Mouse (Mus musculus): ENCODE measurements around the gene Anapc15. TPM values are rescaled to one million over a fixed set of nuclear protein-coding genes. Genes with fewer than 3 reads are reported as not detected.
A peak's percentile ranks its signal among the peaks of the same experiment; 100 is the strongest.

Gene Anapc15
- total RNA-seq, 2 experiments from 2014 or later: 14.2 to 18.6 TPM

- no peak for ATAC-seq (replicated peaks; ENCODE audit: low FRiP score, poor library complexity, severe bottlenecking)
Measured at GRCm38 (mm10) chr7:101837606-101838471, 25.7 kb upstream of the Anapc15 start, which contains the start of gene Inppl1. Gene Inppl1, minus strand, starts transcription at chr7:101838229.

DNA sequence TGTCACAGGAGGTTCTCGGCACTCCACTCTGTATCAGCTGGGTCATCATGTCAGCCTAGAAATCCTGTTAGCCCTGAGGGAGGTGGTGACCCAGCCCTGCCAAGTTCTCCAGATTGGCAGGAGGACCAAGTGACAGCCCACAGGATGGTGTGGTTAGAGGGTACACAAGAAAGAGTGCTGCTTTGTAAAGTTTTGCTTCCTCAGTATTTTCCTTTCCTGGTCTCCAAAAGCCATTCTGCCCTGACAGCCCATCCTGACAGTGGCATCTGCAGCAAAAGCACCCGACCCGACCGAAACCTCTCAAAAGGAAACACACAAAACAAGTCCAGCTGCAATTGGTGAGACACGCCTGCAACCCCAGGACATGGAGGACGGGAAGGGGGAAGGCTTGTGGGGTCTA lies 19.3 kb upstream of the Anapc15 start:
- ATAC-seq (replicated peaks; ENCODE audit: low FRiP score, poor library complexity, severe bottlenecking): no peak

DNA sequence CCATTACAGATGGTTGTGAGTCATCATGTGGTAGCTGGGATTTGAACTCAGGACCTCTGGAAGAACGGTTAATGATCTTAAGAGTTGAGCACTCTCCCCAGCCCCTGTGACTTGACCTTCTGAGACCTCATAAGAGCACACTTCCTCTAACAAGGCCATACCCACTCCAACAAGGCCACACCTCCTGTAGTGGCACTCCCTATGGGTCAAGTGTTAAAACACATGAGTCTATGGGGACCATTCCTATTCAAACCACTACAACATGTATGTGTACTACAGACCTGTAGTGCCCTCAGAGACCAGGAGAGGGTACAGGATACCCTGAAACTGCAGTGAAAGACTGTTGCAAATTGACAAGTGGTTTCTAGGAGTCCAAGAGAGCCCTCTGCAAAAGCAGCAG lies 15.6 kb upstream of the Anapc15 start:
- ATAC-seq (replicated peaks; ENCODE audit: low FRiP score, poor library complexity, severe bottlenecking): no peak

- ATAC-seq (replicated peaks; ENCODE audit: low FRiP score, poor library complexity, severe bottlenecking): no peak
Measured at GRCm38 (mm10) chr7:101851689-101852088, 11.8 kb upstream of the Anapc15 start.

- ATAC-seq (replicated peaks; ENCODE audit: low FRiP score, poor library complexity, severe bottlenecking): no peak
Measured at GRCm38 (mm10) chr7:101852846-101853245, 10.7 kb upstream of the Anapc15 start.

GRCm38 (mm10) chr7:101853816-101854215 lies 9.7 kb upstream of the Anapc15 start:
- no peak for ATAC-seq (replicated peaks; ENCODE audit: low FRiP score, poor library complexity, severe bottlenecking)

- ATAC-seq (replicated peaks; ENCODE audit: low FRiP score, poor library complexity, severe bottlenecking): no peak
Measured at GRCm38 (mm10) chr7:101857094-101857493, 6.4 kb upstream of the Anapc15 start, which contains the start of gene Folr2. Gene Folr2, minus strand, starts transcription at chr7:101857194.

- no peak for ATAC-seq (replicated peaks; ENCODE audit: low FRiP score, poor library complexity, severe bottlenecking)
Measured at GRCm38 (mm10) chr7:101858362-101858761, 5.2 kb upstream of the Anapc15 start.

- no peak for ATAC-seq (replicated peaks; ENCODE audit: low FRiP score, poor library complexity, severe bottlenecking)
Measured at GRCm38 (mm10) chr7:101860978-101861377, 2.5 kb upstream of the Anapc15 start.

DNA sequence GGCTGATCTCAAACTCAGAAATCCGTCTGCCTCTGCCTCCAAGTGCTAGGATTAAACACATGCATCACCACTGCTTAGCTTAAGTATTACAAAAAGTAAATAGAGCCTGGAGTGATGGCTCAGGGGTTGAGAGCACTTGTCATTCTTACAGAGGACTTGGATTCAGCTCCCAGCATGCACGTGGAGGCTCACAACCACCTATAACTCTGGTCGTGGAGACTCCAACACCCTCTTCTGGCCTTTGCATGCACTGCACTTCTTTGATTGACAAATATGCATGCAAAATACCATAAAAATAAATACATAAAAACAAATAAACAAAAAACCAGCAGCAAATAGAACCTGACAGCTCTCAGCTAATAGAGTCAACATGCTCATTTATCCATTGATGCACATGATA lies 1.2 kb upstream of the Anapc15 start:
- ATAC-seq (replicated peaks; ENCODE audit: low FRiP score, poor library complexity, severe bottlenecking): no peak

- no peak for ATAC-seq (replicated peaks; ENCODE audit: low FRiP score, poor library complexity, severe bottlenecking)
Measured at GRCm38 (mm10) chr7:101866491-101867265, 3.2 kb downstream of the Anapc15 start.

- no peak for ATAC-seq (replicated peaks; ENCODE audit: low FRiP score, poor library complexity, severe bottlenecking)
Measured at GRCm38 (mm10) chr7:101867482-101867881, 4.0 kb downstream of the Anapc15 start.

GRCm38 (mm10) chr7:101868241-101869162 lies 5.0 kb downstream of the Anapc15 start:
- peak; percentile 55 for ATAC-seq (replicated peaks; ENCODE audit: low FRiP score, poor library complexity, severe bottlenecking)

GRCm38 (mm10) chr7:101869163-101869500 lies 5.6 kb downstream of the Anapc15 start:
- no peak for ATAC-seq (replicated peaks; ENCODE audit: low FRiP score, poor library complexity, severe bottlenecking)

- no peak for ATAC-seq (replicated peaks; ENCODE audit: low FRiP score, poor library complexity, severe bottlenecking)
Measured at GRCm38 (mm10) chr7:101870629-101871028, 7.1 kb downstream of the Anapc15 start, which contains the start of gene Folr1. Gene Folr1, minus strand, starts transcription at chr7:101870788.

- ATAC-seq (replicated peaks; ENCODE audit: low FRiP score, poor library complexity, severe bottlenecking): 0 out of 2 replicates have a peak, but pooled peaks have one; percentile 33
Measured at GRCm38 (mm10) chr7:101871296-101871695, 7.8 kb downstream of the Anapc15 start.

- no peak for ATAC-seq (replicated peaks; ENCODE audit: low FRiP score, poor library complexity, severe bottlenecking)
Measured at GRCm38 (mm10) chr7:101875978-101876377, 12.5 kb downstream of the Anapc15 start.

DNA sequence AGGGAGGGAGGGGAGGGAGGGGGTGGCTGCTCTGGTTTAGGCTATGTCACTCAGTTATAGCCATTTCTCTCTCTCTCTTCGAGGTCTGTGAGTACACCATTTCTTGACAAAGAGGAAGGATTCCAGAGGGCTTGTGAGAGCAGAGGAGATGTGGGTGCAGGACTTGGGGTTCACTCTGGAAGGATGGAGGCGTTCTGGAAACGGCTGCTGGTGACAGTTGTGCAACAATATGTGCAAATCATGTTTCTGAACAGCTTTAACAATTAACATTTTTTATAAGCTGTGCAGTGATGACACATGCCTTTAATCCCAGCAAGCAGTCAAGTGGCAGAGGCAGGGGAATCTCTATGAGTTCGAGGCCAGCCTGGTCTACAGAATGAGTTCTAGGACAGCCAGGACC lies 17.3 kb downstream of the Anapc15 start:
- no peak for ATAC-seq (replicated peaks; ENCODE audit: low FRiP score, poor library complexity, severe bottlenecking)

DNA sequence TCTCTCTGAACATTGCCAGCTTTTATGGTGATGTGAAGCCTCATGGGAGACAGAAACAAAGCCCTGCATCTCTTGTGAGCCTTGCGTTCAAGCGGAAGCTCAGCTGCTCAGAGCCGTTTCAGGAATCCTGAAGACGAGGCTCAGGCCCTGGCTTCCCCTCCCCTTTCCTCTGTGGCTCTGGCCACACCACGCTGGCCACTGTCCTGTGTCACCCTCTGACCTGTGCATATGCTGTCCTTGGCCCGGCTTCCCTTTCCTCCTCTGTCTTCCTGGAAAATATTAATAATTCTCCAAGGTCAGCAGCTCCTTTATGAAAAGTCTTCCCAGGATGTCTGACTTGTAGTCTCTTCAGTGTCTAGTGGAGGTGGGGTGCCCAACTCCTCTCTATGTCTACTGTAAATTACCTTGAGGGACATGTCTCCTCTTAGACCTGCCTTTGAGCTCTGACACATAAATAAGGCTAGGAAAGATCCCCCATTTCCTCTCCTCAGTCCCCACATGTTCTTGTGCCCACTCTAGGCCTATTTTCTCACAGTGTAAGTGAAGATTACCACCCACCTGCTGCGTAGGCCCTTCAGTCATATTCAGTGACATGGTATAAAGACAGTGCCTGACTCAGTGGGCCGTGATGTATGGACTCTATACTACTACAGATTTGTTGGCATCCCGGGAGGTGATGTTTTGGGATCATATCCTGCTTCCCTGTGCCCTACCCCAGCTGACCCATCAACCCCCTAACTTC lies 19.1 kb downstream of the Anapc15 start:
- ATAC-seq (replicated peaks; ENCODE audit: low FRiP score, poor library complexity, severe bottlenecking): 0 out of 2 replicates have a peak, but pooled peaks have one; percentile 11
